Mouse (Mus musculus): ENCODE results near the gene Olfr131. TPM values are rescaled to one million over a fixed set of nuclear protein-coding genes. Genes with fewer than 3 reads are reported as not detected.

Gene Olfr131
- not detected in 2 replicates for polyA plus RNA-seq (2015; fragmentation: Nextera tagmentation; extraction: Ambion mirVana)

DNA sequence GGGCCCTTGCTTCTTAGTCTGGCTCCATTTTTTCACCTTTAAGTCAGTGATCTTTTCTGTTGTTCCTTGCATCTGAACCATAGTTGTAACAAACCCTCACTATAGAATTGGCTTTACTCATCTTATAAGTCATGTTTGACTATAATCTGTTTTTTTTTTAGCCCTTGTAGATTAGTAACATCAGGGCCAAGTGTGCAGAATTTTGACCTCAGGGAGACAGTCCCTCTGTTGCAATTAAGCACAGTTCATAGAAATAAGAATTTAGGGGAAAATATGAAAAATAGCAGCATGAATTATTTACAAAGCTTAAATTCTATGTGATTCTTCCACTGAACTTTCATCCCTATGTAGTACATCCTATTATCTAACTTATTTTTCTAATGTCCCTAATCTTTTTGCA lies at the start of gene Olfr131:
Gene Olfr131, minus strand, starts transcription at position 101 of the 400 bp plus-strand sequence.

DNA sequence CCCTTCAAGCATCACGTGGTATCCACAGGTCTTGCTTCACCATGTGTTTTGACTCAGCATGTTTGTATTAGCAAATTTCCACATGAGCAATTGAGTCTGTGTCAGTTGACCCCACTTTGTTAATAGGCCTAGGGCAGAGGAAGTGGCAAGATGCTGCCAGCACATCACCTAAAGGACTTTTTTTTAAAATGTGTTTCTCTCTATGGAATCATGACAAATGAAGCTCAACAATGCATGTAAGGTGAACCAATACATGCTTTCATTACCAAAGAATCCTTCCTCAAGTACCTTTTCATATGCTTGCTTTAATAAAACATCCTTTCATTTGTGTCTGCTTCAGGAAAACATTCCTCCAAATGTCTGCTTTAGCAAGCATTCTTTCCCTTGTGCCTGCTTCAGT lies 45.9 kb upstream of the Olfr131 start, which contains the start of gene Olfr132:
Gene Olfr132, minus strand, starts transcription at position 101 of the 400 bp plus-strand sequence.

DNA sequence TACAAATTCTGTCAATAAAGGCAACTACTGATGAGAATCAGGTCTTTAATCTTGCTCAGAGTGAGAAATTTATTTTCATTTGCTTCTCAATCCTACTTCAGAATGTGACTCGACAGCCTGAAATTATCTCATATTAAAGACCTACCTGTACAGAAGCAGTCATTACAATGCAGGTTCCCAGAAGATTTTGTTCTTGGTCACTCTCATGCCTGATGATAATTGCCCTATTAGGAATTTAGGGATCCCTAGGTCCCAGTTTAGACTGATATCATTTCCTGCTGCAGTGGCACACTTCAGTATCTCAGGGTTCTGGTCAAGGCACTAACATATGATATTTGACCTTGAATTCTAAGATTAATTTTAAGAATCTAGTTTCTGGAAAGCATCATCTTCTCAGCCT lies 24.9 kb downstream of the Olfr131 start, which contains the start of gene Olfr130:
Gene Olfr130, plus strand, starts transcription at position 301 of the 400 bp plus-strand sequence.

DNA sequence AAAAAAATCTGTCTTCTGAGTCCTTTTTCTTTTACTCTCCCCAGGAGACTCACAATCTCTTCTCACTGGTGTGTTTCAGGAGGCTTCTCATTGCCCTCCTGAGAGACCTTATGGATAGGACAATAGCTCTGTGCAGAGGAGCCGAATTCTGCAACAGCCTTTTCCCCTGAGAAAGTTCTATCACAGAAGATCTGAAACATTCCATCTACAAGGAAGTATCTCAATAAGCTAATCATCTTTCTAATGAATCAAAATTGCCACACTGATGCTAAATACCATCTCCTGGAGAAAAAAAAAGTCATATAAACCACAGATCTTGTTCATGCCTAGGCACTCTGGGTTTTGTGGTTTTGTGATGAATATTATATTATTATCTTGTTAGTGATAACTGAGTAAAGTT lies 28.5 kb downstream of the Olfr131 start, which contains the start of gene Olfr129:
Gene Olfr129, minus strand, starts transcription at position 101 of the 400 bp plus-strand sequence.

Other genes with a start within 250 kb of the Olfr131 start
- not detected in 2 replicates for gene Olfr126, start 241.2 kb downstream of the Olfr131 start, polyA plus RNA-seq (2015; fragmentation: Nextera tagmentation; extraction: Ambion mirVana)
- not detected in 2 replicates for gene Olfr127, start 188.3 kb downstream of the Olfr131 start, polyA plus RNA-seq (2015; fragmentation: Nextera tagmentation; extraction: Ambion mirVana)
- not detected in 2 replicates for gene Olfr128, start 168.1 kb downstream of the Olfr131 start, polyA plus RNA-seq (2015; fragmentation: Nextera tagmentation; extraction: Ambion mirVana)
- not detected in 2 replicates for gene Olfr761, start 135.6 kb downstream of the Olfr131 start, polyA plus RNA-seq (2015; fragmentation: Nextera tagmentation; extraction: Ambion mirVana)
- not detected in 2 replicates for gene Olfr129, start 28.6 kb downstream of the Olfr131 start, polyA plus RNA-seq (2015; fragmentation: Nextera tagmentation; extraction: Ambion mirVana)
- not detected in 2 replicates for gene Olfr130, start 24.8 kb downstream of the Olfr131 start, polyA plus RNA-seq (2015; fragmentation: Nextera tagmentation; extraction: Ambion mirVana)
- not detected in 2 replicates for gene Olfr132, start 45.8 kb upstream of the Olfr131 start, polyA plus RNA-seq (2015; fragmentation: Nextera tagmentation; extraction: Ambion mirVana)
- gene Olfr133, start 56.6 kb upstream of the Olfr131 start, polyA plus RNA-seq (2015; fragmentation: Nextera tagmentation; extraction: Ambion mirVana), result not detected in 2 replicates
- gene Olfr134, start 82.7 kb upstream of the Olfr131 start, polyA plus RNA-seq (2015; fragmentation: Nextera tagmentation; extraction: Ambion mirVana), result not detected in 2 replicates
- not detected in 2 replicates for gene Olfr135, start 115.6 kb upstream of the Olfr131 start, polyA plus RNA-seq (2015; fragmentation: Nextera tagmentation; extraction: Ambion mirVana)
- not detected in 2 replicates for gene Olfr138, start 172.3 kb upstream of the Olfr131 start, polyA plus RNA-seq (2015; fragmentation: Nextera tagmentation; extraction: Ambion mirVana)
- not detected in 2 replicates for gene Olfr137, start 218.9 kb upstream of the Olfr131 start, polyA plus RNA-seq (2015; fragmentation: Nextera tagmentation; extraction: Ambion mirVana)
- not detected in 2 replicates for gene Olfr136, start 241.1 kb upstream of the Olfr131 start, polyA plus RNA-seq (2015; fragmentation: Nextera tagmentation; extraction: Ambion mirVana)